Mouse (Mus musculus): Measurements from ENCODE around the gene T. TPM values are rescaled to one million over a fixed set of nuclear protein-coding genes. Genes with fewer than 3 reads are reported as not detected.
"Not testable (repeated sequence)": the region's sequence is repeated elsewhere in the genome, so short reads cannot be mapped to it uniquely, and the experiment has no call there.

T gene
- 0.26 and 0.94 TPM in 2 replicates for polyA plus RNA-seq (2015; fragmentation: Nextera tagmentation; extraction: Ambion mirVana)

- H3K9ac ChIP-seq, result no peak within 1 kb of the TSS
- H3K36me3 ChIP-seq, result no peaks in the 10 kb centered on the region
- peak within 1 kb of the TSS; percentile 35 for H3K4me2 ChIP-seq (replicated peaks)
- H3K4me3 ChIP-seq (replicated peaks), result peak within 1 kb of the TSS; percentile 14
- peaks cover 100% of the 10 kb centered on the region for H3K27me3 ChIP-seq
- no peak for ATAC-seq (ENCODE audit: insufficient number of reproducible peaks, low FRiP score, low TSS enrichment, low read depth)
- WGBS, result under 1% methylated on average over 65 of the region's 65 CpGs
- no peaks in the 10 kb centered on the region for H3K9me3 ChIP-seq (replicated peaks)
- H3K27ac ChIP-seq (replicated peaks), result no peak within 1 kb of the TSS
- peaks cover 13% of the 10 kb centered on the region for H3K4me1 ChIP-seq
Observed at GRCm38 (mm10) chr17:8433978-8434960, at the start of gene T. TSS of gene T (plus strand) at chr17:8434423.

DNA sequence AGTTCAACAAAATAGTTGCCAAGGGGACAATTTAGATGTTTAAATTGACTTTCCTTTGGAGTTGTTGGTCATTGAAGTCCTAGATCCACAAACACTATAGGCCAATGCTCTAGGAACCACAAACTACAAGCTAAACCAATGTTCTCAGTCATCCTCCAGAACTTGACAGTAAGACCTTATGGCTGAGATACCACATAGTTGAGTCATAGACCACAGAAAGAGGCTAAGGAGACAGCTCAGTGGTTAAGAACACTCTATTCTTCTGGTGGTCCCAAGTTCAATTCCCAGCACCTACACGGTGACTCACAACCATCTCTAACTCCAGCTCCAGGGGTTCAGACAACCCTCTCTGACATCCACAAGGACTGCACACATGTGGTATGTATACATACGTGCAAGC lies 48.8 kb upstream of the T start:
- Histone ChIP-seq H3K4me2 (replicated peaks) (no peak overlapping the region), H3K36me3 (no peaks in the 10 kb centered on the region), H3K9ac (no peak overlapping the region), H3K27me3 (peaks cover 31% of the 10 kb centered on the region), H3K4me3 (replicated peaks) (no peak overlapping the region), H3K4me1 (peaks cover 6% of the 10 kb centered on the region), H3K27ac (replicated peaks) (no peak overlapping the region), H3K9me3 (replicated peaks) (no peaks in the 10 kb centered on the region)
- ATAC-seq (ENCODE audit: insufficient number of reproducible peaks, low FRiP score, low TSS enrichment, low read depth), result no peak
- WGBS, result 96% methylated on average over 2 of the region's 2 CpGs

DNA sequence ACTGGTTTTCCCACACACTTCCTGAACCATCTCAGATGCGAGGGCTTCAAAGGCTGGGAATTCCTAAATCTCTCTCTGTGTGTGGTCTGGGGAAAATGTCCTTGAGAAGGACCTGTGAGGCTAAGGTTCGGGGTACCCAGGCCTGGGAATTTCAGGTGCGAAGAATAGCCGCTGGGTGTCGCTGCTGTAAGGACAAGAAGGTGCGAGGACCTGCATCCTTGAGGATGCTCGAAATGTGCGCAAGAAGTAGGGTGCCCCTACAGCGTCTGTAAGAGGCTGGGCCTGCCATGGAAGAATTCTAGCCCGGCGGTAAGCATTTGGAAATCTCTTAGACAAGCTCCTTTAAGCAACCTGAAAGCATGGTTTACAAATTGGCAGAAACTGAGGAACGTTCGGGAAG lies 45.8 kb upstream of the T start:
- no peak overlapping the region for H3K9ac ChIP-seq
- no peaks in the 10 kb centered on the region for H3K9me3 ChIP-seq (replicated peaks)
- H3K4me1 ChIP-seq, result peaks cover 6% of the 10 kb centered on the region
- no peak overlapping the region for H3K4me3 ChIP-seq (replicated peaks)
- no peak for ATAC-seq (ENCODE audit: insufficient number of reproducible peaks, low FRiP score, low TSS enrichment, low read depth)
- 3% methylated on average over 13 of the region's 13 CpGs for WGBS
- H3K27me3 ChIP-seq, result peaks cover 39% of the 10 kb centered on the region
- no peaks in the 10 kb centered on the region for H3K36me3 ChIP-seq
- no peak overlapping the region for H3K4me2 ChIP-seq (replicated peaks)
- H3K27ac ChIP-seq (replicated peaks), result no peak overlapping the region

DNA sequence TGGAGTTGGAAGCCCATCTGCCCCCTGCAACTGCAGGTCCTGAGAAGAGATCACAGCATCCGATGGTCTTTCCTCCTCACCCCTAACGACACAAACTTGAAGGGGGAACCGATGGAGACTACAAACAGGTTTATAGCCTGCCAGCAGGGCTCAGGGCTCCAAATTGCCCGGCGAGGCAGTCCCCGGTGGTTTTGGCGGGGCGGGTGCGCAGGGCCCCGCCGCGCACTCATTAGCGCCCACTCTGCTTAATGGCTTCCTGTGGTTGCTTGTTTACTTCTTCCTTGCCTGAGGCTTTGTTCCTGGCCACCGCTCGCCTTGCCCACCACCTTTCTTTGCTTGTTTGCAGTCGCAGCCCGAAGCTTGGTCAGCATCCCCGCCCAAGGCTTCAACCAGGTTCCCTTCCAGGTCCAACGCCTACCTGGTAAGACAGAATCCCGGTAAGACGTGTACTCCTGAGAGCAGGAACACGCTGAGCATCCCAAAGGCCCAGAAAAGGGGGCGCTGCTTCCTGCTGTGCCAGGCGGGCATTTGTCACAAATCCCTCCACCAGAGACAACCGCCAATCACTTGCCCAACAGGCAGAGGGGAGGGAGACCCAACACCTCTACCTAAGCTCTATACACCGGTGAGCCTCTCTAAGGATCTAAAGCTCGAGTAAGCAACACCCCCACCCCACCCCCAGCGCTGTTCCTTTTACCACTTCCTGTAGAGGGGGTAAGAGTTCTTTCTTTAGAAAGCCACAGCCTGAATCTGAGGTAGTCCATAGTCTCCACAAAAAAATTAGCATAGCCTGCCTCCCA lies 45.0 kb upstream of the T start:
- WGBS, result 2% methylated on average over 28 of the region's 28 CpGs
- no peaks in the 10 kb centered on the region for H3K36me3 ChIP-seq

GRCm38 (mm10) chr17:8389790-8390095 lies 44.5 kb upstream of the T start:
- WGBS, result 6% methylated on average over 10 of the region's 10 CpGs
- H3K9ac ChIP-seq, result no peak overlapping the region
- H3K36me3 ChIP-seq, result no peaks in the 10 kb centered on the region
- no peaks in the 10 kb centered on the region for H3K9me3 ChIP-seq (replicated peaks)
- H3K27ac ChIP-seq (replicated peaks), result no peak overlapping the region
- no peak overlapping the region for H3K4me3 ChIP-seq (replicated peaks)
- peaks cover 6% of the 10 kb centered on the region for H3K4me1 ChIP-seq
- H3K27me3 ChIP-seq, result peaks cover 39% of the 10 kb centered on the region
- H3K4me2 ChIP-seq (replicated peaks), result no peak overlapping the region
- ATAC-seq (ENCODE audit: insufficient number of reproducible peaks, low FRiP score, low TSS enrichment, low read depth), result no peak

More for the DNA sequence above, 45.0 kb upstream of the T start:
- Histone ChIP-seq H3K9ac (no peak overlapping the region), H3K4me1 (peaks cover 6% of the 10 kb centered on the region), H3K27me3 (peaks cover 39% of the 10 kb centered on the region), H3K4me2 (replicated peaks) (peak overlapping the region; percentile 22; the same call in 1 of the 2 replicates), H3K9me3 (replicated peaks) (no peaks in the 10 kb centered on the region), H3K4me3 (replicated peaks) (peak overlapping the region; percentile 12), H3K27ac (replicated peaks) (no peak overlapping the region)
- no peak for ATAC-seq (ENCODE audit: insufficient number of reproducible peaks, low FRiP score, low TSS enrichment, low read depth)

DNA sequence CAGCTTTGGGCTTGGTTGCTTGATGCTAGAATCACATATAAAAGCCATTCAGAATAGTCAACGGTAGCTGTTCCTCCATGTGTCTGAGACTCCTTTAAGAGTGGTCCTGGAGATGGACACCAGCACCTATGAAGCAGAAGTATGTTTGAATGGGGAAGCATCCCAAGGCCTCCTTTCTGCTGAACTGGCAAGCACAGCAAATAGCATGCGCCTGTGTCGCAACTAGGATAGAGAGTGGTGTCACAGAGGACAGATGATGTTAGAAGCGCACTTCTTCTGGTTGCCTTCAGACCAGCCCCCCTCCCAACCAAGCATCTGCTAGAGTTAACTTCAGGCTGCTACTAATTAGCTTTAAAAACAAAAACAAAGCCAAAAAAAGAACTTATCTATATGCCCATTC lies 43.7 kb upstream of the T start:
- H3K4me3 ChIP-seq (replicated peaks), result no peak overlapping the region
- H3K27ac ChIP-seq (replicated peaks), result no peak overlapping the region
- WGBS, result 61% methylated on average over 4 of the region's 4 CpGs
- no peak overlapping the region for H3K9ac ChIP-seq
- no peaks in the 10 kb centered on the region for H3K36me3 ChIP-seq
- H3K4me2 ChIP-seq (replicated peaks), result no peak overlapping the region
- H3K4me1 ChIP-seq, result peaks cover 6% of the 10 kb centered on the region
- H3K27me3 ChIP-seq, result peaks cover 39% of the 10 kb centered on the region
- no peak for ATAC-seq (ENCODE audit: insufficient number of reproducible peaks, low FRiP score, low TSS enrichment, low read depth)
- no peaks in the 10 kb centered on the region for H3K9me3 ChIP-seq (replicated peaks)

DNA sequence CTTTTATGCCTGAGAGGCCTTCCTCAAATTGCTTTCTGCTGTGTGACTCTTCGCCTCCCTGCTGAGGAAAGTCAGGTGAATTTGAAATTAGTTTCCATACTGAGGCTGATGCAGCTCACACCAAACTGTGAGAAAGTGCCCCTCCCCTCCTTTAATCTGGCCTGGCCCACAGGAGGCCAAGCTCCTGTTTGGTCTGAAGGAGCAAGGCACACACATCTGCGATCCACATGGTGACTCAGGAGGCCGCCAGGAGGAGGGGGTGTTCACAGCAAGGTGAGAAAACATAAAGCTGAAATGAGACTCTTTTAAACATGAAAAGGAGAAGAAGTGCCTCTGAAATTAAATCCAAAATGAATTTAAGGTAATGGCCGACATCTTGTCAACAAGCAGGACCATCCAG lies 37.9 kb upstream of the T start:
- Histone ChIP-seq H3K36me3 (no peaks in the 10 kb centered on the region), H3K9ac (no peak overlapping the region), H3K4me3 (replicated peaks) (no peak overlapping the region), H3K27ac (replicated peaks) (no peak overlapping the region), H3K27me3 (no peaks in the 10 kb centered on the region; the same call in 1 of the 2 replicates), H3K4me1 (no peaks in the 10 kb centered on the region), H3K4me2 (replicated peaks) (no peak overlapping the region), H3K9me3 (replicated peaks) (no peaks in the 10 kb centered on the region)
- WGBS, result 58% methylated on average over 4 of the region's 4 CpGs
- no peak for ATAC-seq (ENCODE audit: insufficient number of reproducible peaks, low FRiP score, low TSS enrichment, low read depth)

DNA sequence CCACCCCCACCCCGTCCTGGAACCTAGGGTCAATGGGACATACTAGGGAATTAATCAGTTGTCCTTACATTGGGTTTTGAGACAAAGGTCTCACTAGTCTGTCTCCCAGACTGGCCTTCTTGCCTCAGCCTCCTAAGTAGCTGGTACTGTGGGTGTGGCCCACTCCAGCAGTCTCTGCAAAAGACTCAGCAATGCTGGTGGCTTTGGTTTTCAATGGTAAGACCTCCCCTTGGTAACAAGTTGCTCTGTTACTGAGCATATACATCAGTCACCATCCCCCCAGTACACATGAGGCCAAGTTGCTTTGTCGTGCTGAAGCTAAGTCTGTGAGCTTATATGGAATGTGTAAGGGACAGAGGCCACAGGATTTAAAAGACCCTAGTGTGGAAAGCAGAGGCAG lies 36.3 kb upstream of the T start:
- no peak overlapping the region for H3K4me2 ChIP-seq (replicated peaks)
- no peak overlapping the region for H3K27ac ChIP-seq (replicated peaks)
- ATAC-seq (ENCODE audit: insufficient number of reproducible peaks, low FRiP score, low TSS enrichment, low read depth), result no peak
- no peak overlapping the region for H3K4me3 ChIP-seq (replicated peaks)
- WGBS, result 54% methylated on average over 2 of the region's 2 CpGs
- H3K9me3 ChIP-seq (replicated peaks), result no peaks in the 10 kb centered on the region
- H3K4me1 ChIP-seq, result no peaks in the 10 kb centered on the region
- no peaks in the 10 kb centered on the region for H3K36me3 ChIP-seq
- H3K27me3 ChIP-seq, result no peaks in the 10 kb centered on the region
- H3K9ac ChIP-seq, result no peak overlapping the region

DNA sequence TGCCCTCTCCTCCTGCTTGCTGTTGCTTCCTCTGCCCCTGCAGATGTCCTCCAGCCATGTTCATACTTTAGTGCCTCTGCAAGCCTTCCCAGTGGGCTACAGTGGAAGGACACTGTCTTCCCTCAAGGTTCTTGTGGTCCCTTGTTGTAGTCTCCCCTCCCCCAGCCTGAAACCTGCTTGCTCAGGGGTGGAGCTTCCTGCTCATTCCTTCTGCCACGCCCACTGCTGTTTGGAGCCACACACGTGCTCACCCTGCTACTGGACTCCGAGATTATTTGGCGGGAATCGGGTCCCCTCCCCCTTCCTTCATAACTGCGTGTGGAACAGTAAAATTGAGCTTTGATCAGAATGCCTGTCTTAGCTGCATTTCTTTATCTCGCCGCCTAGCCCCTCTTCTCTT lies 30.3 kb upstream of the T start:
- ATAC-seq (ENCODE audit: insufficient number of reproducible peaks, low FRiP score, low TSS enrichment, low read depth); H3K27ac ChIP-seq (replicated peaks); H3K4me3 ChIP-seq (replicated peaks); H3K4me1 ChIP-seq; H3K36me3 ChIP-seq; H3K27me3 ChIP-seq; H3K9ac ChIP-seq; H3K4me2 ChIP-seq (replicated peaks); H3K9me3 ChIP-seq (replicated peaks): not testable (repeated sequence)
- WGBS, result 48% methylated on average over 8 of the region's 8 CpGs

DNA sequence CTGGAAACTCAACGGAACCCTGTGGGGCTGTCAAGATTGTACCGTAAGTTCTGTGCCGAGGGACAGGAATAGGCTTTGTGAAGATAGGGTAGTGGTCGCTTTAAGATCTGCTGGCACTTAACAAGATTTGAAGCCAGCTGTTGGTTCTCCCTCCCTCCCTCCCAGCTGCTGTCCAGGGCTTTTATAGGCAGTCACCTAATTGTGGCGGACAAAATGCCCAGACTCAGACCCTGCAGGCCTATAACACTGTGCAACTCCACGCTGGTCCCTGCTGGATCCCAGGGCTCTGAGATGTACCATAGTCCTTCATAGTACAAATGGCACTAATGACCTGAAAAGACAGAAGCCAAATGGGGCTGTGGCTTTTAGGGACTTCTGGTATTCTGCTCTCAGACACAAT lies 27.9 kb upstream of the T start:
- no peak overlapping the region for H3K4me3 ChIP-seq (replicated peaks)
- H3K9me3 ChIP-seq (replicated peaks), result no peaks in the 10 kb centered on the region
- no peak overlapping the region for H3K27ac ChIP-seq (replicated peaks)
- ATAC-seq (ENCODE audit: insufficient number of reproducible peaks, low FRiP score, low TSS enrichment, low read depth), result no peak
- H3K27me3 ChIP-seq, result no peaks in the 10 kb centered on the region
- no peak overlapping the region for H3K4me2 ChIP-seq (replicated peaks)
- H3K9ac ChIP-seq, result no peak overlapping the region
- H3K36me3 ChIP-seq, result no peaks in the 10 kb centered on the region
- WGBS, result 41% methylated on average over 6 of the region's 6 CpGs
- H3K4me1 ChIP-seq, result peaks cover 9% of the 10 kb centered on the region; the same call in 1 of the 2 replicates

DNA sequence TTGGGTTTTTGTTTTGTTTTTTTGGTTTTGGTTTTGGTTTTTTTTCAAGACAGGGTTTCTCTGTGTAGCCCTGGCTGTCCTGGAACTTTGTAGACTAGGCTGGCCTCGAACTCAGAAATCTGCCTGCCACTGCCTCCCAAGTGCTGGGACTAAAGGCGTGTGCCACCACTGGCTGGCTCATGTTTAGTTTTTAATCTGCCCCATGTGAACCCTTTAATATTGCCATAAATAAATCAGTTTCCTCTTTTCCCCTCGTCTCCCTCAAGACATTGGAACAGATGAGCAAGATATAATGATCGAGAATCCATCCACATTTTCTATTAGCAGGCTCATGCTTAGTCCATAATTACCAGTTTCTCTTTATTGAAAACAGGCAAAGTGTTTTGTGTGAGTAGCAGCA lies 26.2 kb upstream of the T start:
- WGBS, result 45% methylated on average over 4 of the region's 4 CpGs

More for the DNA sequence above, 26.2 kb upstream of the T start:
- not testable (repeated sequence) for H3K27ac ChIP-seq (replicated peaks); H3K4me2 ChIP-seq (replicated peaks); H3K27me3 ChIP-seq; H3K9me3 ChIP-seq (replicated peaks); H3K9ac ChIP-seq; ATAC-seq (ENCODE audit: insufficient number of reproducible peaks, low FRiP score, low TSS enrichment, low read depth); H3K36me3 ChIP-seq; H3K4me1 ChIP-seq; H3K4me3 ChIP-seq (replicated peaks)
